Mouse (Mus musculus) MEL-GATA-1-ER (cell line): Measurements from ENCODE around the gene Coq5.
"Not testable (repeated sequence)": the region's sequence is repeated elsewhere in the genome, so short reads cannot be mapped to it uniquely, and the experiment has no call there.

ENCODE experiments used
- DNase-seq: peaks from one replicate; pipeline ENCODE4 v3.0.0-alpha.2; 2012; ENCODE audit warnings: low read depth; ENCODE audit errors: extremely low read depth

Gene Coq5

DNA sequence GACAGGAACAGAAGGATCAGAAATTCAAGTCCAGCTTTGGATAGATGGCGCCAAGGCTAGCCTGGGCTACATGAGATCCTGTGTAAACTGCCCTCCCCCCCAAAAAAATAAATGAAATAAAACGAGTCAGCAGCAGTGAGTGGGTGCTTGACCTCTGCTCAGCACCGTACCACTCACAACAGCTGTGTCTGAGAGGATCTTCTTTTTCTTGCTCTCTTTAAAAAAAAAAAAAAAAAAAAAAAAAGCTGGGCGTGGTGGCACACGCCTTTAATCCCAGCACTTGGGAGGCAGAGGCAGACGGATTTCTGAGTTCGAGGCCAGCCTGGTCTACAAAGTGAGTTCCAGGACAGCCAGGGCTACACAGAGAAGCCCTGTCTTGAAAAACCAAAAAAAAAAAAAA lies 22.7 kb downstream of the Coq5 start:
- not testable (repeated sequence) for DNase-seq

DNA sequence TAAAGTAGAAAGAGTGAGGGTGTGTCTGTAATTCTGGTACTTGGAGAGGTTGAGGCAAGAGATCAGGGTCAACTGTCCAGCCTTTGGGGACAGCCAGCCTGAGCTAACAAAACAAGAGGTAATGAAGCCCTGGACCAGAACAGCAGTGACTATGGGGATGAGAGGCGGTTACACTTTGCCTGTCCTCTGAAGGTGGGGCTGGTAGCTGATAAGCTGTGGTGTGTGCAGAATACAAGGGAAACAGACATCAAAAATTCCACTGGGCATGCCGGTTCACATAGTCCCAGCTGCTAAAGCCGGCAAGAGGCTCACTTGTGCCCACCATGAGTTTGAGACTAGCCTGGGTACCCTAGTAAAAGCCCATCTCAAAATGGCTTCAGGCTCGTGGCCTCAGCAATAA lies 32.9 kb downstream of the Coq5 start:
- no peak for DNase-seq

DNA sequence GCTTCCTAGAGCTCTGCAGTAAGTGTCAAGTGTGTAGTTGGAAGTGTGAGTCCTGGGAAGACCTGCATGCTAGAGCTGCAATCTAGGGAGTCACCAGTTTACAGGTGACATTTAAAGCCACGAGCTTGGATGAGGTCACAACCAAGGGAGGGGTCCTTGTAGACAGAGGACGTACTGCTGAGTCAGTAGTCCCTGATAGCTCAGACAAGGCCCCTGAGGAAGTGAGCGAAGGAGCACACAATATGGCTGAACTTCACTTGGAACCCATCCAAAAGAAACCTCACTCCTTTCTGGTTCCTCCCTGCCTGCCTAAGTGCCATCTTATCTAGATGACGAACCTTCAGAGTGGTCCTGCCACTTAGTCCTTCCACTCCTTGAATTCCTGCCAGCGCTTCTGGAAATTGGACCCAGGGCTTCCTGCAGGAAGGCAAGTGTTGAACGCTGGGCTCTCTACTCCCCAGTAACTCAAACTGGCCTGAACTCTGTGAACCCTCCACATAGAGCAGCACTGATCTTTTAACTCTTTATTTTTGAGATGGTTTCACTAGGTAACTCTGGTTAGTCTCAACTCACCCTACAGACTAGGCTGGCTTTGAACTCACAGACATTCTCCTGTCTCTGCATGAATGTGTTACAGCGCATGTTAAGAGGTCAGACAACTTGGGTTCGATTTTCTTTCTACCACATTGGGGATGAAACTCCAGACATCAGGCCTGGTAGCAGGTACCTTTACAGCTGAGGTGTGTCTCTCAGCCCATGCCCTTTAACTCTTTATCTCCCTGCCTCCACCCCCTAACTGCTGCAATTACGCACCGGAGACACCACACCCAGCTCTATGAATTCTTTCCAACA lies 33.6 kb downstream of the Coq5 start:
- peak; percentile 98 for DNase-seq

DNA sequence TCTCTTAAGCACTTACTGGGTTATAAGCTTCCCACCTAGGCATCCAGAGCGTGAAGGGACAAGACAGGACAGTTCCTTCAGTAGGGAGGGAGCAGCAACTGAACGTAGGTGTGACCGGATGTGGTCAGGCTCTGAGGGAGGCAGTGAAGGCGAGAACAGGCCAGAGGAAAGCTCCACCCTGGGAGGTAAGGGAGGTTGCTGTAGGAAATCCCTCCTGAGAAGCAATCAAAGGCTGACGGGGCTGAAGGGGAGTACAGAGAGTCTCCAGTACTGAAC lies 34.1 kb downstream of the Coq5 start:
- DNase-seq = peak; percentile 61

DNA sequence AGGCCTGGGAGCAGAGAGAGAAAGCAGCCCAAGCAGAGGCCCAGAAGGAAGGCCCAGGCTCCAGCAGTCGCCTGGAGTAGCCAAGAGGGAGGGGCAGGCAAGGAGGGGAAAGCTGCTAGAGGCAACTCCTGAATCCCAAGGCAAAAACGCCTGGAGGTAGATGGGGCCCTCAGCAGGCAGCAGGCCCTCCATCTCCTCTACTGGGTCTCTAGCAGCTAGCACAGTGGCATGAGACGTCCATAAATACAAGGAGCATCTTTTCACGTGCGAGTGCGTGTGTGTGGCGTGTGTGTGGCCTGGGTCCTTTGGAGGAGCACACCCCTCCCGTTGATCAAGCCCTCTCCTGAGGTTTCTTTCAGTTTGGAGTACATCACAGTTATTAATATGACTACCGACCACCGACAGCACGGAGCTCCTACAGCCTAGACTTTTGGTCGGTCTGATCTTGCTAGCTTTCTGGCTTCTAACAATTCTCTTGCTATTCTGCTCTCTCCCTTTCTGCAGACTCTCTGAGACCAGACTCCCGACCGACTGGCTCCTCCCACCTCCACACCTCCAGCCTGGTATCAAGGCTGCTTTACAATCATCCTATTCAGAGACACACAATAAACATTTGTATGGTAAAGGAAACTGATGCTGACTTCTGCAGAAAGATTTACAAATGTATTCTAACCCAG lies 37.6 kb downstream of the Coq5 start:
- DNase-seq = no peak

DNA sequence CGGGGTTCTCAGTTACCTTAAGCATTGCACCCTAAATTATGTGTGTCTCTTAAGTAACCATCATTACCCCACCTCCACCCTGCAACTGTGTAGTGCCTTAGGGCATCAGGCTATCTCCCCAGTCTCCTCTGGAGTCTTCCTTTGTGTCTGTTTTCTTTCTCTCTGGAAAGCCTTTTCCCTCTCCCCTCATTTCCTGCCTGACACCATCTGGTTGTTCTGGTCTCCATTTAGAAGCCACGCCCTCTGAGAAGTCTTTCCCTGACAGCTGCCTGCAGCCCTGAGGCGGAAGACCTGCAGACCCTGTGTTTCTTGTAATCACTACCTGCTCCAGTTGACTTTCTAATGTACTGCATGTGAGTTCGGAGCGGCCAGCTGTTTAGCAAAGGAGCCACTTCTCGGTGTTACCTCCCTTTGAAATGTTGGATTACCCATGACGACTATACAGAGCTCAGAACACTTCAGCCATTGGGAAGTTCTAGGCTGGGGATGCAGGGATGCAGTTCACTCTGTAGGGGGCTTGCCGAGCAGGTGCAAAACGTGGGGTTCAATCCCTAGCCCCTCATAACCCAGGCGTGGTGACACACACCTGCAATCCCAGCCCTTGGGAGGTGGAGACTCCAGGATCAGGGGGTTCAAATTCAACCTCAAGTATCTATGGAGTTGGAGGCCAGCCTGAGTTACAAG lies 38.3 kb downstream of the Coq5 start:
- no peak for DNase-seq

DNA sequence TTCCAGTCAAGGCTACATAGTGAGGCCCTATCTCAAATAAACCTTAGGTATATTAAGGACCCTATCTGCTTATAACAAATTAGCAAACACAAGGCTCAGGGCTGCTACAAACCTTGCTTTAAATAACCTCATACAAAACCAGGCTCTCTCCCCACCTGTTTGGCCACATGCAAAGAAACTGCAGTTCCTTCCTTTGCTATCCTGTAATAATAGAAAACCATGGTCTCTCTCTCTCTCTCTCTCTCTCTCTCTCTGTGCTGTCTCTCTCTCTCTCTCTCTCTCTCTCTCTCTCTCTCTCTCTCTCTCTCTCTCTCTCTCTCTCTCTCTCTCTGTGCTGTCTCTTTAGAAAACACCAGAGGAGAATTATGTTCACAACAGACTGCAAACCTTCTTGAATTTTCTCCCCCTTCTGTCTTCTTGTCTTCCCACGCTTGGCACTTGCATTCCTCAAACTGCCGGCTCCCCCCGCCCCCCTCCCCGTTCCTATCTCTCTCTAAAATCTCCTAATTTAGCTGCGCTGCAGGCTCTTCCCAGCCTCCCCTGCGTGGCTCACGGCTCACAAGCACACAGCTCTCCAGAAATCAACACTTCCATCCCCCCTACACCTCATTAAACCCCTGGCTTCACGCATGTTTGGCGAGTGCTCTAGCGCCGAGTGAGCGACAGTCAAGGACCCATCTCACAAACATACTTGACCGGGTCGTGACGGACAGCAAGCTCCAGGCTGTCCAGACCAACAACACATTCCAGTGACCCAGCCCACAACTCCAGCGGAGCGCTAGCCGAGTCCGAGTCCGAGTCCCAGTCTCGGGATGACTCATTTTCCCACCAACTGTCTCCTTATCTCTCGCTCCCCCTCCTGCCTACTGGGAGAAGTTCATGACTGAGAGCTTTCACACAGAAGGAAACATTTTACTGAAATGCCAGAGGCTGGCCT lies 39.8 kb downstream of the Coq5 start:
- peak; percentile 68 for DNase-seq

DNA sequence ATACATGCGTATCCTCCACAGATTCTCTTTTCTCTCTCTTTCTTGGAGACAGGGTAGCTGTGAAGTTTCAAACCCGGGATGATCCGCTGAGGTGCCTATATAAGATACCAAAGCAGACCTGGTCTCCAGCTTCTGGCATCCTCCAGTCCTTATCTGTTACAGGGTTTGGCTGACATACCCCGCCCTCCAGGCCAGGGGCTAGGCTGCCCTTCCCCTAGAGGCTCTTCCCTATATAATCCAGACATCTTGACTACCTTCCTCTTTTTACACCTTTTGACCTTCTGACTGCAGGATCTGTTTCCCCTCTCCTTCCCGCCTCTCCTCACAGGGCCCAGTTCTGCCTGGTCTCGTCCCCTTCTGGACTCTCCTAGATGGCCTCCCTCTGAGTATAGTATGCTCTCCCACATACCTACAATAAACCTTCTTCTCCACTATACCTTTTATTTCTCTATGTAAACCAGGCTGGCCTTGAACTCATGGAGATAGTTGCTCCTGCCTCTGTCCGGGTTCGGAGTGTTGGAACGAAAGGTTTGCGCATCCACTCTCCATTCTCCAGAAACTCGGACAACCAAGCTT lies 46.9 kb downstream of the Coq5 start:
- no peak for DNase-seq

DNA sequence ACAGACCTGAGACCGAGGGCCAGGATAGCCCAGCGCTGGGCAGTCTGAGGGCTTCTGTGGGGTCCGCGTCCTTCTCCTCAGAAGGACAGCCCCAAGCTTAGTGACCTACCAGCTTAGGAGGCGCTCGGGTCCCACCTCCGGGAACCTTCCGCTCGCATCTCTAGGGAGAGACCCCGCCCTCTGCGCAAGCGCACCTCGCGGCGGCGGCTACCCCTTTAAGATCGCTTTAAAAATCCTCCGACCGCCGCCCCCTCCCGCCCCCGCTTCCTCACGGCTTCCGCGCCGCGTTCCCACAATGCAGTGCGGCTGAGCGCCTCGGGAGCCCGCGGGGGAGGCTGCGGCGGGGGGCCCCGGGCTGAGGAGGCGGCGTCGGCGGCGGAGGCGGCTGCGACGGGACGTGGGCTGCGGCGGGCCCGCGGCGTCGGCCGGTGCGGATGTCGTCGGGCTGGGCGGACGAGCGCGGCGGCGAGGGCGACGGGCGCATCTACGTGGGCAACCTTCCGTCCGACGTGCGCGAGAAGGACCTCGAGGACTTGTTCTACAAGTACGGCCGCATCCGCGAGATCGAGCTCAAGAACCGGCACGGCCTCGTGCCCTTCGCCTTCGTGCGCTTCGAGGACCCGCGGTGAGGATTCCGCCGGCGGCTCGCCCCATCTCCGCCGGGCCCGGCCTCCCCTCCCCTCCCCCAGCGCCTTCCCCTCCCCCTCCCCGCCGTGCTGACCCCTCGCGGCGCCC lies 47.6 kb downstream of the Coq5 start, which contains the start of gene Srsf9:
TSS of gene Srsf9 (plus strand) at position 303 of the 735 bp plus-strand sequence.
- peak; percentile 75 for DNase-seq

DNA sequence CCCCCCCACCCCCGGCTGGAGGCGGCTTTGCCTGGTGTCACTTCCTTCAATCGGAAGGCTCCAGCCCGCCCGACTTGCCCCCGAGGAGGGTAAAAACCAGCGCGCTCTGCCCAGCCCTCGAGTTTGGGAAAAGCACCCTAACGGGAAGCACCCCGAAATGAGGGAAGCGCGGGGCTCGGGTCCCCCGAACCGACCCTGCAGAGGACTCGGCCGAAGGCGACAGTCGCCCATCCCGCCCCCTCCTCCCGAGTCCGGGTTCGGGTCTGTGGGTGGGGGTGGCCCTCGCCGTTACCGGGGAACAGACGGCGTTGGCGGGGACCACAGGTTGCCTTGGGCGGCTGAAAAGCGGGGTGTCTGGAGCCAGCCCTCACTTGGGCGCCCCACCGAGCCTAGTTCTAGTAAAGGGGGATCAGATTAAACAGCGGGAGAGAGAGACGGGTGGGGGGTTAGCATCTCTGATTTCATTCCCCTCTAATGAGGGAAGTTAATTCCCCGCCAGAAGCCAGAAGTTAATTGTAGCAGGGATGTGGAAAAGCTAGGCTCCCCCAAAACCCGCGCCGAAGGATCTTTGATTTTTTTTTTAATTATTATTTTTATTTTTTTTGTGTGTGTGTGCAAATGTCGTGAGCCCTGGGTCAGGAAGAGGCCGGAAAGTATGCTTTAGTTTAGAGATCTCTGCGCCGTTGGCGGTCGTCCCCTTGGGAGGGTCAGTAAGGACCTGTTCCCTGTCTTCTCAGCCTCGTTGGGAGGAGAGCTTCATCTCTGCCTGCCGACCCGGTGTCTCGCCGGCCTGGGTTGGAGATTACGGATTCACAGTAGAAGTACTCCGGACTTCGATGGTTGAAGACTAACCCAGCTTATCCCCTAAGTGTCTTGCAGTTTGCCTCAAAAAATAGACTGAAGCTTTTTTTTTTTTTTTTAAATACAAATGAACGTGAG lies 48.4 kb downstream of the Coq5 start:
- DNase-seq = no peak

DNA sequence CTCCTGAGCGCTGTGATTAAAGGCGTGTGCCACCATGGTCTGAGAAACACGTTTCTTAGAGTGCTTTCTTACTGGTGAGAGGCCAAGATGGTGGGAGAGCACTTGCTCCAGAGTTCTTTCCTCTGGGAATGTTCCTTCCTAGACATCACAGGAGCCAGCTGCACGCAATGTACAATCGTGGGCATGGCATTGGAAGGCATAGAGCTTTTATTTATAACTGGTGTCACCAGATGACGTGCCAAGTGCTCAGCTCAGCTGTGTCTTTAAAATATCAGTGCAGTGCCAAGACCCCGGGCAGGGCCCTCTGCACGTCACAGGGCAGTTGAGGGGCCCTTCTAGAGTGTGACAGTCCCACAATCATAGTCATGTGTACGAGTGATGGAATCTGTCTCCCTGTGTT lies 51.5 kb downstream of the Coq5 start:
- no peak for DNase-seq

DNA sequence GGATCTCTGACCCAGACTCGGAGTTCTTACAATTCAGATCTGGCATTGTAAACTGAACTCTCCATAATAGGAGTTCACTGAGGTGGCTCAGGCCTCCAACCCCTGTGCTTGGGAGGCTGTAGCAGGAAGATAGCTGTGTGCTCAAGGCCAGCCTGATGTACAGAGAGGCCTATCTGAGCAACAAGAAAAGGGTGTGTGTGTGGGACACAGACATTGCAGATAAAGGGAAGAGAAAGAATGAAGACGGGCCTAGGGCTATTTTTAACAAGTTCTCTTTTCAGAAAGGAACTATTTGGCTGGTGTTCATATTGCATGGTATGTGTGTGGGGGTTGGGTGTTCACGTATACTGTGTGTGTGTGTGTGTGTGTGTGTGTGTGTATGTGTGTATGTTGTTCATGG lies 54.2 kb downstream of the Coq5 start:
- DNase-seq = peak; percentile 89

DNA sequence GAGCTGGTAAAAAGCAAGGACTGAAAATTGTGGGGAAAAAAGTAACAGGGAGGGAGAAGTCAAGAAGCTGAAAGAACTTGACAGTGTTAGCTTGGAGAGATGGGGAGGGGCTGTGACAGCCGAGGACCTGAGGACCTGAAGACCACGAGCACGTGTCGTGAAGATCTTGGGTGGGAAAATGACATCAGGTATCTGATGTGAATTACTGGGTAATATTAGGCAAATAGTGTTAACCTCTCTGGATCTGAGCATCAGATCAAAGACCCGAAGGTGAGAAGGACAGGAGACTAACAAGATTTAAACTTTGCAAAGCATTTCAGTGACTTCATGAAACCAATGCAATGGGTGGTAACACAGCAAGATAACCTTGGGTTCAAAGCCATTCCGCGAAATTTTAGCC lies 60.5 kb downstream of the Coq5 start:
- DNase-seq = no peak

DNA sequence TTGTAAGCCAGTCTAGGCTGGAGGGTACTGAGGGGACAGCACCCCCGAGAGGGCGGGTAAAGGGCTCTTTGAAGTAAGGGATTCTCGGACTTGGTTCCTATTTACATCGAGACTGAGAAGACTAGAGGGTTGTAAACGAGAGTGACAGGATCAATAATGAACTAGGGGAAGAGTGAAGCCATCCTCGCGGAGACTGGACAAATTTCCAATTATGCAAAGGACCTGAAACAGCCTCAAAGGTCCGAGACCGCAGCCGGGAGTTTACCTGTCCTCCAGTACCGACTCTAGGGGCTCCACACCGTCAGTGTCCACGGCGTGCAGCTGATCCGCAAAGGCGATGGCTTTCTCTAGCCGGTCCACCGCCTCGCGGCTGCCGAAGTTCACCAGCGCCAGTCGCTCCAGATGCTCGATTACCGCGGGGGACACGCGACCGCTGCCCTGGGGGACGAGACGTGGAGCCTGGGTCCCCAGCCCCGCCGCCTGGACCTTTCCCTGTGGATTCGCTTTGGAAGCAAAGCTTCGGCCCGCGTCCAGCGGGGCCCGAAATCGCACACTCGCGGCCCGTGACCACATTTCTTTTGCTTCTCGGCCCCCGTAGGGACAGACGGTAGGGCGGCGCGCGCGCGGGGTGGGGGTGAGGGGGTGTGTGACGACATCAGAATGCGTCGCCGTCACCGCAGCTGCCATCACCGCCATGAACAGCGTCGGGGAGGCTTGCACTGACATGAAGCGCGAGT lies 61.3 kb downstream of the Coq5 start, which contains the start of the genes Gatc and Triap1:
TSS of gene Gatc (minus strand) at position 602 of the 737 bp plus-strand sequence.
TSS of gene Triap1 (plus strand) at position 649 of the 737 bp plus-strand sequence.
- DNase-seq = no peak

DNA sequence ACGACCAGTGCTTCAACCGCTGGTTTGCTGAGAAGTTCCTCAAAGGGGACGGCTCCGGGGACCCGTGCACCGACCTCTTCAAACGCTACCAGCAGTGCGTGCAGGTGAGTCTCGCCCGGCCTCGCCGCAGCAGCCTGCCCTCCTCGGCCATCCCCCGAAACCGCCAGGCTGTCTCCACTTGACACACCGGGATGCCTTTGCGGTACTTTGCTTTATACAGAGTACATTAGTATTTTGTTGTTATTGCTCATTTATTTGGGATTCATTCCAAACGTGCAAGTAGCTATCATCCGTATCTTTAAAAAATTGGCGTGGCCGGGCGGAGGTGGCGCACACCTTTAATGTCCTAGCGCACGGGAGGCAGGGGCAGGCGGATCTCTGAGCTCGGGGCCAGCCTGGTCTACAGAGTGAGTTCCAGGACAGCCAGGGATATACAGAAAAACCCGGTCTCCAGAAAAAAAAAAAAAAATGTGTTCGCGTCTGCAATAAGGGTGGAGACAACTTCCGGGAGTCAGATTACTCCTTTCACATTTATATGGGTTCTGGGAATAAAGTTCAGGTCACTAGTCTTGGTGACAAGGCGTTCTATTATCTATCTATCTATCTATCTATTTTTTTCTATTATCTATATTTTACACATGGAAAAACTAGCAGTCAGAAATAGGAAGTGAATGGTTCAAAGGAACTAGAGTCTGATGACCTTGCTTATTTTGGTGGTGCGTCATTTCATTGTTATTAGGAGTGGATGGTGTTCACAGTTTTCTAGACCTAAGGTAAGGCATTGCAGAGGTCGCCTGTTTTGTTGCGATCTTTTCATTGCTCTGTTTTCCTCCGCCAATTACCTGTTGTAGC lies 62.1 kb downstream of the Coq5 start:
- no peak for DNase-seq
